Mouse (Mus musculus): Measurements from ENCODE around the gene Il20ra. TPM values are rescaled to one million over a fixed set of nuclear protein-coding genes. Genes with fewer than 3 reads are reported as not detected.
"Not testable (repeated sequence)": the region's sequence is repeated elsewhere in the genome, so short reads cannot be mapped to it uniquely, and the experiment has no call there.

The Il20ra gene
- under 1 TPM; 0.44 to 0.54 TPM for total RNA-seq (2021)

DNA sequence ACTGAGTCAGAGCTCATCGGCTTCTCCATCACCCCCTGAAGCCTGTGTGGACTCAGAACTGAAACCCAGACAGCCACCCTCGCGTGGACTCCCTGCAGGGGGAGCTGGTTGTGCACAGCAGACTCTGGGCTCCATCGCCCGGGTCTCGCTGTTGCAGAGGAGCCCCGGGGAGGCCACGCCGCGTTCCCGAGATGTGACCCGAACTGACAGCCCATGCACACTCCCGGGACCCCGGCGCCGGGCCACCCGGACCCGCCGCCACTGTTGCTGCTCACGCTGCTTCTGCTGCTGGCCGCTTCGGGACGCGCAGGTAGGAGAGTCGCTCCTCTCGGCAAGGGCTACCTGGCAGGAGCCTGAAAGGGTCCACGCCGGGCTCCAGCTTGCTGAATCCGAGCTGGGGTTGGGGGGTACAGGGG is at the start of gene Il20ra:
Il20ra (plus strand) TSS at position 150 of the 416 bp plus-strand sequence.
- intact Hi-C loops (cut with DNase I) = loop anchor here (5.0 kb wide), 2 partner anchors 100 to 180 kb away; no protein-coding TSS in a partner anchor
- peak; percentile 42 to 50 for DNase-seq (ENCODE audit: low spot score in 2 of 2)

DNA sequence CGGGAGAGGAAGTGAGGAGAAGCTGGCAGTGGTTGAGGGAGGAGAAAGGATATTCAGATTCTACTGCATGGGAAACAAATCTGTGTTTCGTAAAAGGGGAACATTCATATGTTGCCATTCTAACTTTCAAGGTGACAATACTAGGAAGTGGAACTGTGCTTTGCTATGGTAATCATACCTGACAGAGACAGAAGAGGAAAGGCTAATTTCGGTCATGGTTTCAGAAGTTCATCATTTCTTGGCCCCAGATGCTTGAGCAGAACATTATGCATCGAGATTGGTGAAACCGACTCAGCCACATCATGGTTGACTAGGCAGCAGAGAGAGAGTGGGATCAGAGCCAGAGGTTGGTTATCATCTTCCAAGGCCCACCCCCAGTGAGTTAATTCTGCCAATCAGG is 43.4 kb upstream of the Il20ra start:
- intact Hi-C loops (cut with DNase I) = no loop called here
- DNase-seq (ENCODE audit: low spot score in 2 of 2) = no peak

DNA sequence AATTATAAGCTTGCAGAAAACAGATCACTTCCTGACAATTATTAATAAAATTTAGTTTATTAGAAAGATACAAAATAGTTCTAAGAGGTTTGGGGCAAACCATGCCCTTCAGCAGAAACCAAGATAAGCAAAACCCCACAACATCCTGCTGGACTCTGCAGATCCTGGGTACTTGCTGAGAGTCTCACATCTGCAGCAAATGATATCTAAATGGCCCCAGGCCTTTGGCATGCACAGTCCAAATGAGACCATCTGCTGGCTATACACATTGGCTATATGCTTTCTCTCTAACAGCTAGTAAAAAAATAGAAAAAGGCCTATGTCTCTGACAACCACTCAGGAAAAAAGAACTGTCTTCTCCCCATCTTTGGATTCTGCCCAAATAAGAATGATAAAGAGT is 40.4 kb upstream of the Il20ra start:
- no peak for DNase-seq (ENCODE audit: low spot score in 2 of 2)
- intact Hi-C loops (cut with DNase I) = no loop called here

DNA sequence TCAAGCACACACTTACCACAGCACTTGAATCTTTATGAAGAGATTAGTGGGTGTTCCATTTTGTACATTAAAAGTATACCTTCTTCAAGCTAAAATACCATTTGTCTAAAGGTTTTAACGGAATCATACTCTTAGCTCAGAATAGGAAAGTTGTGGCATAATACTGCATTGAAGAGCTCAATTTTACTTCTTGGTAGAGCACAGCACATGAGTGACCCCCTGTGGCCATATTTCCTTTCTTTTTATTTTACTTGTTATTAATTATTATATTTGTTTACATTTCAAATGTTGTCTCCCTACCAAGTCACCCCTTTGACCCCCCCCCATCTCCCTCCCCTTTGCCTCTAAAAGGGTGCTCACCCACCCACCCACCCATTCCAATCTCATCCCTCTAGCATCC is 39.2 kb upstream of the Il20ra start:
- intact Hi-C loops (cut with DNase I) = no loop called here
- DNase-seq (ENCODE audit: low spot score in 2 of 2) = no peak

DNA sequence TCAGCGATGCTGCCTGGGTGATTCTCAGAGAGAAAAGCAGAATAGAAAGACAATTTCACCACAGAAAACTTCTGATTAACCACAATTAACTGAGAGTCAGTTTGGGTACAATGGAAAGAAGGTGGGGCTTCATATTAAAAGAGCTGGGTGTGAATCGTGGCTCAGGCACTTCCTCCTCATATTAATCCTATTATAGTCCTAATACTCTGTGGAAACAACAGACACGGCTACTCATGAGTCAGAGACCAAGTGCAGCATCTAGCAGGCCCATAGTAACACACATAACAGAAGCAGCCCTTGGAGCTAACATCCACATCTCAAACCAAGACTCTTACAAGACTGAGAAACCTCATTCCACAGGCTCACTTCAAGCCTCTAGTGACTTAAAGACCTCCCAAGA is 24.7 kb upstream of the Il20ra start:
- intact Hi-C loops (cut with DNase I) = no loop called here

DNA sequence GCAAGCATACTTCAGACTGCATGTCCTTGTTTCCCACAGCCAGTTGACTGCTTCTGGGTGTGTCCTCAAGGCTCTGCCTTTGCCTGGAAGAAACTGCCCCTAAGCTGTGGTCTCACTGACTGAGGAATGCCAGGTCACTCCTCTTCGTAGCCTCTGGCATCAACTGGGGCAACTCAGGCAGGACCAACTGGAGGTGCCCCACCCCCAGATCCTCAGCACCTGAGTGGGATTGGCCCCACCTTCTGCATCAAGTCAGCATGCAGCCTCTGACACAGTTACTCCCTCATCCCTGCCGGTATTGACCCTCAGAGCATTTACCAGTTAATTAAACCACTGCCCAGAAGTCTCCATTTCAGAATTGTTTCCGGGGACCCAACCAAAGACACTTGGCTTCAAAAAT is 21.1 kb upstream of the Il20ra start:
- intact Hi-C loops (cut with DNase I) = loop anchor here (5.0 to 10.0 kb wide), 2 partner anchors 196 to 449 kb away; no protein-coding TSS in a partner anchor

More for the DNA sequence above, 24.7 kb upstream of the Il20ra start:
- no peak for DNase-seq (ENCODE audit: low spot score in 2 of 2)

DNA sequence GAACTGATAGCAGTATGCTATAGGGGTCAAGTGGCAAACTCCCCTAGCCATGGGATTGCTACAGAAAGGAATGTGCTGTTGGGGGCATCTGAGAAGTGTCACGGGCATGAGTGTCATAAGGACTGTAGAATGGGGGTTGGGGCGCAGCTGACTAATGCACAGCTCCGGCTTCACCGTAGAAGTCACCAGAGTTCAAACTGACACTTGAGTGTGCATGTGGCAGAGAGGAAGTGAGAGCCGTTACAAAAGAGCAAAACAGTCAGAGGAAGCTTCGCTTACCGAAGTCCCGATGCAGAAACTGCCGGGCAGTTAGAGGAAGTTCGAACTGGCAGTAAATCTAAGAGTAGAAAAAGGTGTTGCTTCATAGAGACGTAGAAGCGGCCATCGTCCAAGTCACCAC is 20.6 kb upstream of the Il20ra start:
- intact Hi-C loops (cut with DNase I) = loop anchor here (5.0 to 10.0 kb wide), 2 partner anchors 197 to 449 kb away; no protein-coding TSS in a partner anchor
- DNase-seq (ENCODE audit: low spot score in 2 of 2) = no peak

More for the DNA sequence above, 21.1 kb upstream of the Il20ra start:
- no peak for DNase-seq (ENCODE audit: low spot score in 2 of 2)

DNA sequence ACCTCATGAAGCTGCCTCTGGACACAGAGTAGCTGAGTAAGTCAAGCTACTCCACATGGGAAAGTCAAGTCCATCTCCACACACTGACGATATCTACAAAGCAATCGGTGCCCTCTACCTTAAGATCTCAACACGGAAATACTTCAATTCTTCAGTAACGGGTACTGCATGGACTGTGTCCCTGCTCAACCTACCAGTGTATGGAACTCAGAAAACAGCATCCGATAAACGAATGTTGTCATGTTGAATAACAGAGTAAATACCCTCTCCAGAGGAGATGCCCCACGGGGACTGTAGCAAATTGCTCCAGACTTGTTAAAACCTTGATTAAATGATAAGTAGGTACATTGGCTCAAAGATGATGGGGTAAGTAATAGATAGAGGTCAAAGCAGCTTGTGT is 20.0 kb upstream of the Il20ra start:
- DNase-seq (ENCODE audit: low spot score in 2 of 2) = no peak
- intact Hi-C loops (cut with DNase I) = loop anchor here (5.0 to 10.0 kb wide), 2 partner anchors 198 to 450 kb away; no protein-coding TSS in a partner anchor

DNA sequence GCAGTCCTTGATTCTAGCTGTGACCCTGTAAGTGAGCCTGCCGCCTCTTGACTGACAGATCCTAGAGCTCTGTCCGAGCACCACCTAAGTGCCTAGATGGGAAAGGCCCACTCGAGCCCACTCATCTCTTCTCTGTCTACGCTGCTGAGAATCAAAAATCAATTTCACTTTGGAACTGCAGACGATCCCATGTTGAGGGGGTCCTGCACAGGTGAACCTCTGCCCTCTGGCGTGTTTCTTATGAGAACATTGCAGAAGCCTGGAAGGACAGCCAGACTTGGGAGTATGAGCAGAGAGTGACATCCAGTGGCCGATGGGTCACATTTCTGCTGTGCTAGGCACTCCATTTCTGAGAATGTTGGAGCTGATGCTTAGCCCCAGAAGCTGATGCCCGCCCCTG is 19.4 kb upstream of the Il20ra start:
- DNase-seq (ENCODE audit: low spot score in 2 of 2) = peak in 1 of 2 experiments; percentile 9
- intact Hi-C loops (cut with DNase I) = loop anchor here (5.0 to 10.0 kb wide), 2 partner anchors 198 to 451 kb away; no protein-coding TSS in a partner anchor

DNA sequence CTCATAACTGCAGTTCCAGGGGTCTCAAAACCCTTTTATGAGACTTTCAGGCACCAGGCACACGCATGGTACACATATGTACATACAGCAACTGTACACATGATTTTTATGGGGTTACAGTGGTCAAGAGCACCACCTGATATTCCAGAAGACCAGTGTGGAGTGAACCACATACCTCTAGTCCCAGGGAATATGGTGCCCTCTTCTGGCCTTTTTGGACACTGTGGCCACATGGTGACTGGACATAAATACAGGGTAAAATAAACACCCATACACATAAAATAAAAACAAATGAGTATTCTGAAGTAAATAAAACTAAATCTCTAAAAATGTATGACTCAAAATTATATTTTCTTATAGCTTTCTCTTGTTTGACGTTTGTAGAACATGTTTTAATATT is 18.7 kb upstream of the Il20ra start:
- intact Hi-C loops (cut with DNase I) = loop anchor here (5.0 to 10.0 kb wide), 2 partner anchors 199 to 451 kb away; no protein-coding TSS in a partner anchor
- DNase-seq (ENCODE audit: low spot score in 2 of 2) = no peak

DNA sequence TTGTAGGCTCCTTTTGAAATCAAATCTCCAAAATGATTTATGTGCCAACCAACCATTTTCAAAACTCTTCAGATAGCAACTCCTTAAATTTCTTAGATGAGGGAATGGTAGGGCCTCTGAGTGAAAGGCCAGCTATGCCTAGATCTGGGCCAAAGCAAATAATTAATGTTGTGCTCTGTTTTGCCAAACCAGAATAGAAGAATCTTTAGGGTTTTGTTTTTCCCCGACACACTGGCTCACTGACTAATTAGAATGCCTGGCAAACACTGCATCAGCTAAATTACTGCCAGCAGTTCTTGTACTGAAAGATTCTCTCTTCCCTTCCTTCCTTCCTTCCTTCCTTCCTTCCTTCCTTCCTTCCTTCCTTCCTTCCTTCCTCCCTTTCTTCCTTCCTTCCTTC is 13.0 kb upstream of the Il20ra start:
- DNase-seq (ENCODE audit: low spot score in 2 of 2) = no peak
- intact Hi-C loops (cut with DNase I) = loop anchor here (10.0 kb wide), 1 partner anchor 205 kb away; no protein-coding TSS in a partner anchor

DNA sequence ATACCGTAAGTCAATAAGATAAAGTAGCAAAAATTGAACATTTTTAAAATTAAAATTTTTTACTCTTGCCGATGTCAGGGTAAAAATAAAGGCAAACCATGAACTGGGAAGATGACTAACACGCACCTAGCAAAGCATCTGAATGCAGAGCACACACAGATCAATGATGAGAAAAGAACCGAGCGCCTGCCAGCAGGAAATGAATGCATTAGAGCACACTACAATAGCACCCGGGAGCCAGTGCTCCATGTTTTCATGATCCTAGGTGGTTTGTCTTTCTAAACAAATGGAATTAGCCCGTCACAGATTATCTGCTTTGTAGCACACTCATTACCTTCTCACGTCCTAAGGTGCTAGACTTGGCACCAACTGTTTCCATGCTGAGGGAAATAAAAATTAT is 7.9 kb upstream of the Il20ra start:
- DNase-seq (ENCODE audit: low spot score in 2 of 2) = no peak
- intact Hi-C loops (cut with DNase I) = no loop called here

DNA sequence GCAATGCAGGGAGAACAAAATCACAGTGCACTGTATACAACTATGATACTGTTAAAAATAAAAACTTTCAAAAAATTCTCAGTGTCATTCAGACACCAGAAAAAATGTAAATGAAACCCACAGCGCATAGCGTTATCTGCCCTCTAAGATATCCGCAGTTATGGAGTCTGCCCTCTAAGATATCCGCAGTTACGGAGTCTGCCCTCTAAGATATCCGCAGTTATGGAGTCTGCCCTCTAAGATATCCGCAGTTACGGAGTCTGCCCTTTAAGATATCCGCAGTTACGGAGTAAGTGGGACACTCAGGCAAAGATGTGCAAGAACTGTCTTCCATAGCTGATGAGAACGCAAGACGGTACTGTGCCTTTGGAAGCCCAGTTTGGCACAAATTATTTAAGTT is 4.6 kb upstream of the Il20ra start:
- intact Hi-C loops (cut with DNase I) = no loop called here
- no peak for DNase-seq (ENCODE audit: low spot score in 2 of 2)

DNA sequence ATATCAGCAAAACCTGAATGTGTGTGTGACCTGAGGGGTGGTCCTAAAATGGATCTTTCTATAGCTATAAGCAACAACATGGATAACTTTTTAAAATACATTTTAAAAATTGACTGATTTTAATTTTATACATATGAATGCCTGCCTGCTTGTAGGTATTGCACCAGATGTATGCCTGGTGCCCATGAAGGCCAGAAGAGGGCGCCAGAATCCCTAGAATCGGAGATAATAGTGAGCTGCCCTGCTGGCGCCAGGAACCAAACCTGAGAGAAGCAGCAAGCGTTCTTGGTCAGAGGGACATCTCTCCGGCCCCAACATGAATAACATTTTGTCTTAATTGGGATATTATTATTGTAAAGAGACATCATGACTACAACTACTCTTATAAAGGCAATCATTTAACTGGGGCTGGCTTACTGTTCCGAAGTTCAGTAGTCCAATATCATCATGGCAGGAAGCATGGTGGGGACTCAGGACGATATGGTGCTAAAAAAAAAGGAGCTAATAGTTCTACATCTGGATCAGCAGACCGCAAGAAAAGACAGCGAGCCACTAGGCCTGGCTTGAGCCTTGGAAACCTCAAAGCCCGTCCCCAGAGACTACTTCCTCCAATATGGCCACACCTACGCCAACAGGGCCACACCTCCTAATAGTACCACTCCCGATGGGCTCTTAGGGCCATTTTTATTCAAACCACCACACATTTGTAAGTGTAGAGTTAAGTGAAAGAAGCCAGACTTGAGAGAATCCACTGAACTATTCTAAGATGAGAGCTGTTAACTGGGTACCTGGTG is 3.9 kb upstream of the Il20ra start:
- intact Hi-C loops (cut with DNase I) = no loop called here
- DNase-seq (ENCODE audit: low spot score in 2 of 2) = no peak

DNA sequence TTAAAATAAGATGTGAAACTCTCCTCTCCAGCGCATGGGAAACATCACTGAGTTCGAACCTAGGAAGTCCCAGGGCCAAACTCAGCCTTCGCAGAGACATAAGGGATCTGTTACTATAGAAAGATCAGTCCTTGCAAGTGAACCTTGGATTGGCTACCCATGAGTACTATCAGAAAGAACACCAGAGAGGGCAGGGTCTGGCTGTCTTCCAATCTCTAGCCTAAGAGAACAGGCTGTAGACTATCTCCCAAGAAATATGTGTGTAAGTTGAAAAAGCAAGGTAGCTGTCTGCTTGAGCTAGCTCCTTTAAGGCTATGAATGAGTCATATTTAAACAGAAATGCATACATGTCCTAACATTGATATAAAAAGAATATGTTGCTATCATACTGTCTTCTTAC is 1.4 kb upstream of the Il20ra start:
- no peak for DNase-seq (ENCODE audit: low spot score in 2 of 2)
- intact Hi-C loops (cut with DNase I) = loop anchor here (5.0 kb wide), 2 partner anchors 101 to 181 kb away; no protein-coding TSS in a partner anchor

DNA sequence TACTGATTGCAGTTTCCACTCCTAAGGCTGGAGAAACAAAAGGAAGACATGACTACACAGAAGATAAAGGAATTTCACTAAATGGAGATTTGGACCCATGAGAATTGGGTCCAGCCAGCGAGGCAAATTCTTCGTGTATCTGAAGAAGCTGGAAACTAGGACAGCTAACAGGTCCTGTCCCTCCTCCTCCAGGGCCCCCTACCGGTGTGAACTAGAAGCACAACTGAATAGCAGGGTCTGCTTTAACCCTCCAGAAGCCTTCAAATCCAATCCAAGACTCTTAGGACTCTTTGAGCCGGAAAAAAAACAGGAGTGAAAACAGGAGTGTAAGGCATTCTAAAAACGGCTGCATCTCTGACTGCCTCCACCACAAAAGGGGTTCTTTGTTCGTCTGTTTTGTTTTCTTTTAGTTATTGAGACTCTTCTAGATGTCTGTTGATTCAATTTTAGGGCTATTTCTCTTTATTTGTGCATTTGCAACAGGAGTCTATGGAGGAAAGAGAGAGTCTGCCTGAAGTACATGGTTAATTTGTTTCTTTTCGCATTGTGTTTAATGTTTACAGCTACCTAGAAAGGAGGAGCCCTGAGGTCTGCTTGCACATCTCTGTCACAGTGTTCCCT is 709 bp upstream of the Il20ra start:
- intact Hi-C loops (cut with DNase I) = loop anchor here (5.0 kb wide), 2 partner anchors 101 to 181 kb away; no protein-coding TSS in a partner anchor
- no peak for DNase-seq (ENCODE audit: low spot score in 2 of 2)

DNA sequence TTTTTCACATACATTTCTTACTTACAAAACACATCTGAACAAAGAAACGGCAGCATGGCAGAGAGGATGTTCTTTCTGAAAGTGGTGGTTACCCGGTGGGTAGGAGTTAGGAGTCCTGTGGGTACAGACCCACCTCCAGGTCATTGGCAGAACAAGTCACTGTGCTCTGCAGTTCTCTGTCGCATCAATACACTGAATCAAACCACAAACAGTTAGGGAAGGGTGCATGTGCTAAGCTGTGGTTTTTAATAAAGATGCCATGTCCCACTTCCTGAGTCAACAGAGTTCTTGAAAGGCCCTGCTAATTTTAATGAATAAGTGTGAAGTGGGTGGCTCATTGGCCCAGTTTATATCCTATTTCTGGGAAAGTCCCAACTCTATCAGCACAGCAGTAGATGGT is 6.3 kb downstream of the Il20ra start:
- intact Hi-C loops (cut with DNase I) = no loop called here

DNA sequence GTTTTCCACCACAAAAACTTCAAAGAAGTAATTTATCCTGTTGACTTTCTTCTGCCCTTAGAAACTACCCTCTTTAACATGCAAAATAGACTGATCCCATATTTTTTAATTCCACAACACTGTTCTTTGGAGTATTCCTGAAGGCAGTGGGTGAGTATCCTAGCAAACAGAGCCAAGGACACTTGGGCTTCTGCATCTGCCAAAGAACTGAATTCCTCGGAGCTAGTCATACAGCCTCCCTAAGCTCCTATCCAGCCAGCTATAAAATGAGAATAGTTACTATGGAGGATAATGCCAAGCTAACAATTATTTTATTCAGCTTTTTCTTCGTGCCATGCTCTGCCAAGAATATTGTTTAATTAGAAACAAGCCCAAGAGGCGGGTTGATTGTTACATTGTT is 9.9 kb downstream of the Il20ra start:
- DNase-seq (ENCODE audit: low spot score in 2 of 2) = no peak
- intact Hi-C loops (cut with DNase I) = no loop called here

More for the DNA sequence above, 6.3 kb downstream of the Il20ra start:
- DNase-seq (ENCODE audit: low spot score in 2 of 2) = no peak

DNA sequence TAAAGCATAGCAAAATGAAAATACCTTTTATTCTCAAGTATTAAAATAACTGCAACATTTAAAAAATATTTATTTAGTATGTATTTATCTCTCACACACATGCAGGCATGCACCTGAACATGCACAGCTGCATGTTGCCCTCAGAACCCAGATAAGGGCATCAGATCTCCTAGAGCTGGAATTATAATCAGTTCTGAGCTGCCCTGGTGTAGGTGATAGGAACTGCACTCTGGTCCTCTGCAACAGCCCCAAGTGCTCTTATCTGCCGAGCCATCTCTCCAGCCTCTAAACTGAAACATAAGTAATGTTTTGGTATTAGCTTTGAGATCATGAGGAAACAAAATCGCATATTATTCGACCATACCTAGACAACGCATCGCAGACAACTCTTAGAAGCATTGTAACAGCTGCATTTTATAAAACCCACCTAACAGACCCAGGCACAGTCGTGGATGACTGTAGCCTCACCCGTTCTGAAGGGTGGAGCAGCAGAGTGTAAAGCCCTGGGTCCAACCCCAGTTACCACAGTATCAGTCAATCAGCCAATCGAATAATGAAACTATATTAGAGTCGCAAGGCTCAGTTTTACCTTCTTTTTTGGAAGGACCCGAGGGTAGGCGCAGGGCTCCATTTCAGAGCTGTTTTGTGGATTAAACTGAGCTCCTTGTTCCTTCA is 11.9 kb downstream of the Il20ra start:
- intact Hi-C loops (cut with DNase I) = no loop called here
- no peak for DNase-seq (ENCODE audit: low spot score in 2 of 2)

DNA sequence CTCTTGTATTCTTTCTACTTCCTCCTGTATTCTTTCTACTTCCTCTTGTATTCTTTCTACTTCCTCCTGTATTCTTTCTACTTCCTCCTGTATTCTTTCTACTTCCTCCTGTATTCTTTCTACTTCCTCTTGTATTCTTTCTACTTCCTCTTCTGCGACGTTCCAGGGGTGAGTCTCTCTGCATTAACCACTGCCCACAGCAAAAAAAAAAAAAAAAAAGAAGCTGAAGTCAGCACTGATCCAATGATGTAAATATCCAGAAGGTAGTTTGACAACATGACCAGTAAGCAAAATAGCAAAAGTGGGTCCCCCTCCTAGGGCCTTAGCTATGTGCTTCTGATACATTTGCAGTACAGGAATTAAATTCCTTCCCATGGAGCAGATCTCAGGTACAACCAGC is 26.1 kb downstream of the Il20ra start:
- DNase-seq (ENCODE audit: low spot score in 2 of 2); intact Hi-C loops (cut with DNase I): not testable (repeated sequence)

All from left cerebral cortex, postnatal 36 days (tissue).